Mouse (Mus musculus) C2C12 (cell line): ENCODE measurements around the gene 1700061G19Rik.

Experiments
- CEBPB ChIP-seq: IDR thresholded peaks from one replicate; pipeline ENCODE4 v1.6.1; 2011; ENCODE audit warnings: low read depth, mild to moderate bottlenecking, control low read depth, moderate library complexity
- CTCF ChIP-seq: IDR thresholded peaks from one replicate; pipeline ENCODE4 v1.5.1; 2011; ENCODE audit not compliant: control insufficient read depth, insufficient read depth, insufficient read length
- FOSL1 ChIP-seq: IDR thresholded peaks from one replicate; pipeline ENCODE4 v1.8.0; 2011; ENCODE audit warnings: mild to moderate bottlenecking, low read length; ENCODE audit not compliant: poor library complexity, insufficient read depth, severe bottlenecking
- MAX ChIP-seq: IDR thresholded peaks from one replicate; pipeline ENCODE4 v1.6.1; 2011; ENCODE audit warnings: mild to moderate bottlenecking, control low read depth
- MYOD1 ChIP-seq: IDR thresholded peaks from one replicate; pipeline ENCODE4 v1.6.1; 2011; ENCODE audit warnings: low read depth; ENCODE audit not compliant: control insufficient read depth, insufficient read length
- MYOG ChIP-seq: IDR thresholded peaks from one replicate; pipeline ENCODE4 v1.6.1; 2011; ENCODE audit not compliant: control insufficient read depth, insufficient read length; ENCODE audit errors: extremely low read depth
- USF1 ChIP-seq: IDR thresholded peaks from one replicate; pipeline ENCODE4 v1.6.1; 2011; ENCODE audit warnings: low read depth, mild to moderate bottlenecking, control low read depth, moderate library complexity

GRCm38 (mm10) chr17:56930026-56930425 lies 54.7 kb downstream of the 1700061G19Rik start:
- TF ChIP-seq MAX (no peak), CTCF (no peak), MYOG (no peak), USF1 (no peak), MYOD1 (no peak), CEBPB (peak; percentile 88), FOSL1 (no peak)
